Mouse (Mus musculus) thymus, postnatal 10 days (tissue): ENCODE data around the gene Rnf157.
A peak's percentile ranks its signal among the peaks of the same experiment; 100 is the strongest.

Source experiments
- DNase-seq, 2 experiments: peaks; one replicate each; pipeline ENCODE4 v3.0.0; 2021; ENCODE audit warnings: low spot score in 2 of 2

Rnf157 gene

DNA sequence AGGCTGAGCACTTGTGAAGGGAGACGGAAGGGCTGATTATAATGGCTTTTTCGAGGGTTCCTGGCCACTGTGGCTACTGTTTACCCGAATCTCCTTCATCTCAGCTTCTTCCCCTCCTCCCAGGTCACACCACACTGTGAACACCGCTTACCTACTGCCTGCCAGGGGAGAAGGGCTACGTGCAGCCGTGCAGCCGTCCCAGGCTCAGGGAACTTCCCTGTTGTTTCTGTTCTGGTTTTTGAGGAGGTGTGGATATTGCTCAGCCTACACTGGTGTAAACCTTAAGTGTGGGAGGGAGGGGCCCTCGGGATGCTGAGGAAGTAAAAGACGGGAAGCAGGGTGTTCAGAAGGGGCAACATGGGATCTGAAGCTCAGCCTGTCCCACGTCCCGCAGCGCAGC, 75.8 kb downstream of the Rnf157 start:
- DNase-seq = no peak

DNA sequence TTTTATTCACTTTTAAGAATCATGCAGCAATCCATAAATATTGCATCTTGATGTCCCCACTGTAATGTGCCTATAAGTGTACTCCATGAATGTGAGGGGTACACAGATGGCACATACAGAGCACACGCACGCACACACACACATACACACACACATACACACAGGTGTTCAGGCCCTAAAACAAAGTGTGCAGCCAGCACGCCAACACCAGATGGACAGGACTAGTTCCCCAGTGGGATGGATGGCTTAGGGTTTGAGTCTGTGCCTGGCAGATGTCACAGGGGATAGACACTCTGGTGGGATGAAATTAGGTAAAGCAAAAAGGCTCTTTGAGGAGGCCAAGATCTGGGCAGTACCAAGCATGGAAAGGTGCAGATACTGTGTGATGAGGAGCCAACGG, 76.4 kb downstream of the Rnf157 start:
- no peak for DNase-seq

DNA sequence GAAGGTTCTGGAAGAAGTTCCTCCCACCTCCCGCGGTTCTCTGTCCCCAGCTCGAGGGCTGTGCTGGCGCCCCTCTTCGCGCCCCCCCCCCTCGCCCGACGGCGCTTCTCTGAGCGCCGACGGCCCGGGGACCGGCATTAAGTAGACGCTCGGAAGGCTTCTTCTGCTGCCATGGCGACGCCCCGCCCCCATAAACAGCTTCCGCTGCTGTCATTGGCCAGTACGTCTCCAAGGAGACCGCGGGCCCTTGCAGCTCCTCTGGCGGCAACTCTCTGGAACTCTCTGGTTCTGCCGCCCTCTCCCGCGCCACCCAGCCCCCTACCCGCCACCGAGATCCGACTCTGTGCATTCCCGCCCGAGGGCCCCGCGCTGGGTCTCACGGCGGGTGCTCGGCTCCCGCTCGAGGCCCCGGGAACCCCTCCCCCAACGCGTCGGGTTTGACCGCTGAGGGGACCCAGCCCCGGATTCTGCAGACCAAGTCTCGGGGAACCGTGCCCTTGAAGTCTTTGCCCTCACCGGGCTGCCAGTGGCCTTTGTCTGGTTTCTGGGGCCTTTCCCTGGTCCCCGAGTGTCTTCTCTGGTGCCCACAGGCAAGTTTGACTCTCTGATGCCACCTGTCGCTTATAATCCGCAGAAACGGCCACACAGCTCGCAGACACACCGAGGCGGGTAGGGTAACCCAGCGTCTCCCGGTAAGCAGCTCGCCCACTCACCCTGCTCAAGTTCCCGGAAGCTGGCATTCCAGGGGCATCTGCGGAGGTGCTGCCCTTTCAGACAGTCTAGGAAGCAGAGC, 77.4 kb downstream of the Rnf157 start, which contains the start of gene Foxj1:
Gene Foxj1, minus strand, starts transcription at position 156 of the 793 bp plus-strand sequence.
- peak; percentile 96 to 98 for DNase-seq

DNA sequence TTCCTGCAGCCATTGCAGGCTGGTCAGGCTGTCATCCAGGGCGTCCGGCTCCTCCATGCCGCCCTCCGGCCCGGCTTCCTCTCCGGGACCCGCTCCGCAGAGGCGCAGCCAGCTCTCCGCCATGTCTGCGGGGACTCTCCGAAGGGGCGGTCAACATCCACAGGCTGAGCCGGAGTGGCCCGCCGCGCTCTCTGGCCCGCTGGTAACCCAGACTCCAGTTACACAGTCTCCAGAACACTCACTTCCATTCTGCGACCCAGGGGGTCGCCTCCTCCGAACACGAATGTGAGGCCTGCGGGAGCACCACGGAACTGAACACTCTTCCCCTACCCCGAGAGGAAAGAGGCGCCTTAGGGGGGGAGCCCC, 78.4 kb downstream of the Rnf157 start:
- no peak for DNase-seq

DNA sequence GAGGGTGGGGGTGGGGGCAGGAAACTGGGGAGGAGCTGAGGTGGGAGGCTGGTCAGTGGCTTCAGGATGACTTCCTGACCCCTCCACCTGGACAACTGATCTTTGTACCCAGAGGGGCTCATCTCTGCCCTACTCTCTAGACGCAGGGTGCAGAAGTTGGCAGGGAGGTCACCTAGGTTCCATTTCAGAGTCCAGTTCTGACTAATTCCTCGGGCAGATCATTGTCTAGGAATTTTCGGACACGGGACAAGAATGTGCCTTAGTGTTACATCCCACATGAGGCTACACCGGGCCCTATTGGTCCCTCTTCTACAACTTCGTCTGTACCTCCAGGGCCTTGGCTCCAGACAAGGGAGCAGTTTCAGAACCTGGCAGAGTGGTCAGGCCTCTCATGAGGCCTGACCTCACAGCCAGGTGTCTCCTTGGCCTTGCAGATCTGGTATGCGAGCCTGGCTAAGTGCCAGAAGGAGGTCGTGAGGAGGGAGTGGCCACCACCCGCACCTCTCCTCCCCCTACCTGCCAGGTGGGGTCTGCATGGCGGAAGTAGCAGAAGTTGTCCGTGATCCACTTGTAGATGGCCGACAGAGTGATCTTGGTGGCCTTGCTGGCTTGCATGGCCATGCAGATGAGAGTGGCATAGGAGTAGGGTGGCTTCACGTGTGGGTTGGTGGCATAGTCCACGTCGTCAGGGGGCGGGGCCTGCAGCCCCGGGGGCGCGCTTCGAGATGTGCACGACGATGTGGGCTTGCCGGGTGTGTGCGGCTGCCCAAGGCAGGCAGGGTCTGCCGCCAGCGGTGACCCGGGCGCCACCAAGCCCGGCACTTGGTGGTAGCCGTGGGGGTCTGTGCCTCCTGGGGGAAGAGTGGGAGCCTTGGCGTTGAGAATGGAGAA, 79.1 kb downstream of the Rnf157 start:
- no peak for DNase-seq

DNA sequence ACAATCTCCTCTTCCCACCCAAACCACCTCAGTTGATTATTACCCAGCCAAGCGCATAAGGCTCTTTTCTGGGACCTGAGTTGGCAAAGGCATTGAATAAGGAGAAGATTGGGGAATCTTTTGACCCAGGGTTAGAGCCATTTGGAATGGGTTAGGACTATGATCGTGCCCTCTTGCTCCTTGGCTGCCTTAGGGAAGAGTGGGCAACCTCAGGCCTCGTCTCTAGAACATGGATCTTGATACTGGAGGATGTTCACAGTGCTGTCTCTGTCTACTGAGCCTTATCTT, 79.9 kb downstream of the Rnf157 start:
- DNase-seq = no peak

DNA sequence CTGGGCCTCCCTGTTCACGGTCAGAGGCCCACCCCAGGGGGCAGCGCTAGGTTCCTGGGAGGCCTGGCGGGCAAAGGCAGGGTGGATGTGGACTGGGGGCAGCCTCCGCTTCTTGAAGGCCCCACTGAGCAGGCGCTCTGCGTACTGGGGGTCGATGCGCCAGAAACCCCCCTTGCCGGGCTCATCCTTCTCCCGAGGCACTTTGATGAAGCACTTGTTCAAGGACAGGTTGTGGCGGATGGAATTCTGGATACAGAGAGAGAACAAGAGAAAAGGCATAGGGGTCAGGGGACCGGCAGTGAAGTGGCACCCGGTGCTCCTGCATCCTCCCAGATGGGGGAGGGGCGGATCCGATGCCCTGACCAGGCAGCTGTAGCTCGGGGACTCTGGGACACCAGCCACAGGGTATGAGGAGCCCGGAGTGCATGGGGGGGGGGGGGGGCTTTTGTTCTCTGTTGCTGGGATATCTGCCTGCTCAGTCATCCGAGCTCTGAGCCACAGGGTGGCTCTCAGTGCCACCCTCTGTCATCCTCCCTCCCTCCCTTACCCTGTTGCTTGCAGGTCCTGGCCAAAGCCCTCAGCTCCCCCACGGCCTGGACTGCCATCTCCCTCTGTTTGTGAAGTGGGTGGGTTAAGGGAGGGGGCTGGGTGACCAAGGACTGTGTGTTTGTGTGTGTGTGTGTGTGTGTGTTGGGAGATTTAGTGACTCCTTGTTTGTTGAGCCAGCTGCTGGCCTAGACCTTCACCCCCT, 80.4 kb downstream of the Rnf157 start:
- DNase-seq = no peak

DNA sequence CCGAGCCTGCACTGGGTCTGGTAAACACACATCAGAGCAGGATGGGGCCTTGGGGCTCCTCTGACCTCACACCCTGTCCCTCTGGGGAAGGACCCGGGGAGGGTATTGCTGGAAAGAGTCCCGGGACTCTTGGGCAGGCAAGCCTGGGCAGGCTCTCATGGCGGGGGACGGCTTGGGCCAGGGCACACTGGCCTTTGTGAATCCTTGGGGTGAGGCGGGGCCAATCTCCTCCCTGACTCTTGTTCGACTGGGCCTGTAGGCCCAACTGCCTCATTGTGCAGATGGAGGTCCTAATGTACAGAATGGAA, 82.7 kb downstream of the Rnf157 start:
- DNase-seq = no peak

DNA sequence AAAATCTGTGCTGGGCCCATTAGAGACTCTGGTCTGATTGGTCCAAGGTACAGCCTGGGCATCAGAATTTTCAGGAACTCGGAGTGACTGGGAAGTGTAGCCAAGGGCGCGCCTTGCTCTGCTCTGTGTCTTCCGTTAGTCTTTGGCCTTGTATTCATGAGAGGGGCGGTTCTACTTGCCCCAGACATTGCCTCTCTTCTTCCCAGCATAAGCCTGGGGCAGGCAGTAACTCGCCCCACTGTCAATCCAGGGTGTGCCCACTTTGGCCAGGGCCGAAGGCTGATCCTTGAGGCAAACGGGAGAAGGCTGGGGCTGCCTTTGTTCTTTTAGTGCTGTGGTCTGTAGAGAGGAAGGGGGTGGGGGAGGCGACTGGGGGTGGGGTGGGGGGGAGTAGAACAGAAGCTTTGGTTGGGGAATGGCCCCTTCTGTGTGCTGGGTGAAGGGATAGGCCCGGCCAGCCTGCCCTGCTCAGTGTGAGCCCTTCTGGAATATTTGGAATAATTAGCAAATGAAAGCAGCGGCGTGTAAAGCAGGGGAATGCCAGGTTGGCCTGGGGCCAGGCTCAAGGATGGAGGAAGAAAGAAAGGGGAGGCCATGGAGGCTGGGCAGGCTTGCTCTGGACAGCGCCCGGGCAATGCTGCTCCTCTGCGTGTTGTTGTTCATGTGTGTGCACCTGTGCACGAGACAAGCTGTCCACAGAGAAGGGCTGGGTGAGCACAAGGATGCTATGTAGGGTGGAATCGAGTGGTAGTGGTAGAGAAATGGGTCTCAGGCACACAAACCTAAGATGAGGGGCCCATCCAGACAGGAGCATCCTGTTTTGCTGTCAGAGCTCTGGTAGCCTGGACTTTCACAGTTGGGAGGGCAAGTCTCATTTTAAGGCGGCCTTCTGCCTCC, 83.3 kb downstream of the Rnf157 start:
- DNase-seq = no peak

DNA sequence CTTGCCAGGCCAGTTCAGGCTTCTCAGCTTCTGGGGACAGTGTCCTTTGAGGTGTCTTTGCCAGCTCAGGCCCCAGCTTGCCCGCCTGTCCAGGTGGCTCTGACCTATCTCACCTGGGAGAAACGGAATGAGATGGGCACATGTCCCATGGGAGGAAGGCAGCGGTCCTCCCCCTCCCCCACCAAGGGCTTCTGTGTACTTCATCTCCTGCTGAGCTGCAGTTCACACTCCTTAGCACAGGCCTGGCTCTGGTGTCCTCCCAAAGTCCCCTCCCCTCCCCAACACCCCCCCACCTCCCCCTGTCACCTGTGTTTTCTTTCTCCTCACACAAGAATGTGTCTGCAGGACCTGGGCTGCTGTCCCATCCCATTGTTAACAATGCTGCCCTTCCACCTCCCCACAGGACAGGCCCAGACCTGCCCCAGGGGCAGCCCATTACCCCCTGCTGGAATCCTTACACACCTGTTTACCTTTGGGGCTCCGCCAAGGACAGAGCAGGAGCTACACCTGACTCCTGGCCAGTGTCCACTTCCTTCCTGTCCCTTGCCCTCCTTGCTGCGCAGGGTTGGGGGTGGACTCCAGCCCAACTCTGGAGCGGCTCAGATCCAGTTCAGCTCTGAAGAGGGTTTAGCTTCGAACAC, 85.7 kb downstream of the Rnf157 start:
- no peak for DNase-seq

DNA sequence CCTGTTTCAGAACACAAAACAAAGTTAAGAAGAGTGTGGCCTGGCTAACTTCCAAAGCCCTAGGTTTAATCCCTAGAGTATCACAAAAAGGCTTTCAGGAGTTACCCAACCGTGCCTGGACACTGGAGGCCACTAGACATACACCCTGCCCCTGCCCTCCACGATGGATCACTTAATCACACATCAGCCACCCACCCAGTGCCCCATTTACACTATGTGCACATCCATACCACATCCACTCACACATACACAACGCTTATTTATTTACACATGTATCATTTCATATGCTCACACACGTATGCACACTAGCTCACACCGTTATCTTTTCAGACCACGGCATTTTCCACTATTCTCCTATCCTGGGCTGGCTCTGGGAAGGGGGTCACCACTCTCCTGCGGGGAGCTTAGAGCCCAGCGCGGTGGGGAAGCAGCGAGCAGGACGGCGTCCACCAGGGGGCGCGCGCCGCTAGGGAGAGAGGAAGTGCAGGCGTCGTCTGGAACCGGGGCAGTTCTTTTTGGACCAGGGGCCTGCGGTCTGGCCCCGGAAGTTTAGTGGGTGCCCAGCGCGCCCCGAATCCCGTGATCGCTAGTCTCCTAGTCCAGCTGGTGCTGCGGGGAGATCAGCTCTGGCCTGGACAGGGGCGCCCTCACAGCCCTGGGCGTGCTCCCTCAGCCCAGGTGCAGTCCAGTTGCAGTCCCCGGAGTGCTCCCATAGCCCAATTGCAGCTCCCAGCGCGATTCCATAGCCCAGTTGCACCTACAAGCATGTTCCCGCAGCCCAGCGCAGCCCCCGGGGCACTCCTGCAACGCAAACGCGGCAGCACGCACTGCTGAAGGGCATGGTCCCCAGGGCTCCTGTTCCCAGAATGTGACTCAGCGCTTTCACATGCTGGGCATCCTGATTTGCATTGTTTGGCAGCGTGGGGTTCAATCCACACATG, 93.8 kb downstream of the Rnf157 start:
- peak; percentile 67 to 96 for DNase-seq

DNA sequence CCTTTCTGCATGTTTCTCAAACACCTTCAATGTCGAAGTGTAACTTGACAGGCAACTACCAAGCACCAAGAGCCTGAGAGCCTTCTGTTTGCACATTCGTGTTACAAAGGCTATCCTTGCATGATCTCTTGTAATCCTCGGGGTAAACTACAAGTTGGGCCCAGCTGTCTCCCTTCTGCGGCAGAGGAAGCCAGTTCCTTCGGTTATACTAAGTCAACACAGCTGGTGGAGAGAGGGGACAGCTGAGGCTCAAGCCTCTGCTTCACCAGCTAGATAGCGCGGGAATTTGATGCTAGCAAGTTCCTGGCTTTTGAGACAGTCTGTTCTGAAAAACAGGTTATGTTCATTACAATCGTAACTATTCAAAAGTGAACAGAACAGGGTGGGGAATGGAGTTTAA, 100.5 kb downstream of the Rnf157 start:
- no peak for DNase-seq

DNA sequence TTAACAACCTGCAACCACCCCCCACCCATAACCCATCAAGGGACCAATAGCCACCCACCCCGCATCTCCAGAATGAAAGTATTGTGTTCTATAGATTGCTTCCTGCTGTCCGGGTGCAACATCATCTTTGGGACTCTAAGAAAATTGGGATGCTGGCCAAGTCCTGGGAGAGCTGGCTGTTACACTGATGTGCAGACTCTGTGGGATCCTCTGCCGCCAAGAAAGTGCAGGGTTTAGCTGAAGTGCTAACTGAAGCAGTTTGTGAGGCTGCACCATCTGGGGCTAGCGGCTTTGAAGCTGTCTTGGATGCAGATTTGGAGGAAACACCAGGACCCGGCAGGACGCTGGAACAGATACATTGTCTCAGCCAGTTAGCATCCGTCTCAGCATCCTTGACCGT, 101.7 kb downstream of the Rnf157 start:
- DNase-seq = no peak

DNA sequence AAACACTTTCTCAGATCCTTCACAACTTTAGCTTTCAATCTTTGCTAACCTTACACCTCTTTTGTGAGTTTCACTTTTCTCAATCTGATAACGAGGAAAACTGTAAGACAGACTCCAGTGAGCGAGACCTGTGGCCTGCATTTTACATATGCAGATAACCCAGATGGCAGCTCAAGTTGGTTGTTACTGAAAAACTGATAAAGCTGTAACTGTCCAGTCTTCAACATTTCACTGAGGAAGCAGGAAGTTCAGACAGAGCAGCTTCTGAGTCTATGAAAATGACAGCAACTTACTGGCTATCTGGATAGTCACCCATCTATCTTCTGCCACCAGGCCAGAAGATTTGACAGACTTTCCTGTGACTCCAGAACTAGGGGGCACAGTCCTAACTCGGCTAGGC, 103.2 kb downstream of the Rnf157 start:
- no peak for DNase-seq

DNA sequence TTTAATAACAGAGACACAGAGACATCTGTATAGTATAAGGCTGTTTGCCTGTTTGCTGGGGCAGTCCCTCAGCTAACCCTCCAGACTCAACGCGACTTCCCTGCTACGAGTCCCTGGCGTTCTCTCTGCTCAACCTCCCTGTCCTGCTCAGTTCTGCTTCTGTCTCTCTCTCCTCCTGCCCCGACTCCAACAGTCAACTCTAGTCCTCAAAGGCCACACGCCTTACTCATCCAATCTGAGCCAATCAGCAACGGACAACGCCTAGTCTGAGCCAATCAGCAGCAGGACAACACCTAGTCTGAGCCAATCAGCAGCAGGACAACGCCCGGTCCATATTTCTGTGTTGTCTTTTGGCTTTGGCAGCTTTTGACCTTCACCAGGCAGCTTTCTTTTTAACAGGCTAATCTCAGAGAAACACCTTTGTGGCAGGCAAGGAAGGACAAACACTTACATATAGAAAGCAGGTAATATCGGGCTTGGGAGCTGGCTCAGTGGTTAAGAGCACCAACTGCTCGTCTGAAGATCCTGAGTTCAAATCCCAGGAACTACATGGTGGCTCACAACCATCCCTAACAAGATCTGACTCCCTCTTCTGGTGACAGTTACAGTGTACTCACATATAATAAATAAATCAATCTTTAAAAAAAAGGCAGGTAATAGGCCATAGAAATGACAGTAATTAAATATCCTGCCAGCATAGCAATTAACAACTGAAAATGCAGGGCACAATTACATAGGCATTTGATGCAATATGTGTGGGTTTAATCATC, 104.9 kb downstream of the Rnf157 start:
- no peak for DNase-seq

DNA sequence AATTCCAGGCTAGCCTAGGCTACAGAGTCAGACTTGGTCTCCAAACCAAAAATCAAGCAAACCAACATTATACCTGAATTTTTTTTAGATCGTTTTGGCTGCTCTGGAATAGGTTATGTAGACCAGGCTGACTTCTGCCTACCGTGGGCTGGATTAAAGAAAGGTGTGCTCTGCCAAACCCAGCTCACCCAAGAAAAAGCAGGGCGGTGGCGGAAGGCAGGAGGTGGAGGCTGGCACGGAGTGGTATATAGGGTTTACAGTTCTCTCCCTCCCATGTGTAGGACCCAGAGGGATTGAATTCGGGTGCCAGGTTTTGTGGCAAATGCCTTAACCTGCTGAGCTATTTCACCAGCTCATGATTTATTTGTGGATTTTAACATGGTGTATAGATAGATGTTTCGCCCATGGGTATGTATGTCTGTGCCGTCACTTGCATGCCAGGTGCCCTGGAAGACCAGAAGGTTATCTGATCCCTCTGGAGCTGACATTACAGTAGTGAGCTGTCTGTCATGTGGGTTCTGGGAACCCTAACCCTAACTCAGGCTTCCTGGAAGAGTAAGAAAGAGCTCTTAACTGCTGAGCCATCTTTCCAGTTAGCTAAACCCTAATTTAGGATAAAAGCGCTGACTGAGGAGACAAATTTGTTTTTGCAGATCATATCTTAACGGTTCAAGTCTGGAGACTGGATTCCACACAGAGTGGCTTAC, 105.7 kb downstream of the Rnf157 start, which contains the start of gene Exoc7:
Gene Exoc7, minus strand, starts transcription at position 215 of the 707 bp plus-strand sequence.
- no peak for DNase-seq

DNA sequence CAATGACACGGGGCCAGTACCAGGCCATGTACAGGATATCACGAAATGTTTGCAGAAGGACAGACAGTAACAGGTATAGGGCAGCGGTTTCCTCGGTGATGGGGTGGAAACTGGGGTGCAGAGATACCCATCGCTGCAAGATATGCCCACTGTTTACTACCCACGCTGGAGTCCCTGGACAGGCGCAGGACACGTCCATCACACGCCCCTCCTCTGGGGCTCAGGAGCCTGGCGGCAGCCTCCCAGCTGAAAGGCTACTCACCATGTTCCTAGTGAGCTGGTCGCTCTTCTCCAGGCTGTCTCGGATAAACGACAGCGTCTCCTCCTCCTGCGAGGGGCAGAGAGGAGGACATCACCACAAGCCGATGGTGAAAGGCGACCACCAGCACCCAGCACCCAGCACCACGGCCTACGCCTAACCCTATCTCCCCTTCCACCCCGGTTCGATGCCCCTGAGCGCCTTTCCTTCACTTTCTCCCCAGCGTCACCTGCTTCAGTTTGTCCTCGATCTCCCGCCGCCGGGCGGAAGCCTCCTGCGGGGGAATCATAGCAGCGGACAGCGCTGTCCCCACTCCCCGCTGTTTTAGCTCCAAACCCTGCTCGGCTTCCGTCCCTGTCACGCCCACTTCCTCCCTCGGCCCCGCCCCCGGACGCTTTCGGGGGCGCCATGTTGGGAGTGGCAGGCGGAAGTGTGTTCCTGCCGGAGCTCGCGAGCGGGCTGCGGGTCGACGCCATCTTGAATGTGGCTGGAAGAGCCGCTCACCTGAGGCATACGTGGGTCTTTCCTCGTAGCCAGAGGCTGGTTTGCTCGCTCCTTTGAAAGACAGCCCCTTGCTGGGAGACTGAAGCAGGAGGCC, 106.5 kb downstream of the Rnf157 start:
- peak; percentile 93 to 95 for DNase-seq

DNA sequence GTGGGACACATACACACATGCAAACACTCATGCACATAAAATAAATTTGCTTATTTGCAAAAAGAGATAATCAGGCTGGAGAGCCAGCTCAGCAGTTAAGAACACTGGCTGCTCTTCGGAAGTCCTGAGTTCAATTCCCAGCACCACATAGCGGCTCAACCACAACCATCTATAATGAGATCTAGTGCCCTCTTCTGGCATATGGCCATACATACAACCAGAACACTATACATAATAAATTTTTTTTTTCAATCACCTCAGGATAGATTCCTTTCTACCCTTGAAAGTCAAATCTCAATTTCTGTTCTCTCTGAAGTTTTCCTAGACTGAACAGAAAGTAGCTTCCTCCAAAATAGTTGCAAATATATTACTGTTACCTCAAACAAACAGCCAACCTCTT, 107.4 kb downstream of the Rnf157 start:
- no peak for DNase-seq
